Mouse (Mus musculus): ENCODE measurements around the gene Zfp287. TPM values are rescaled to one million over a fixed set of nuclear protein-coding genes. Genes with fewer than 3 reads are reported as not detected.

Zfp287 gene
- total RNA-seq, 4 experiments from 2014 or later = 17.2 to 19.2 (median 17.9) TPM

DNA sequence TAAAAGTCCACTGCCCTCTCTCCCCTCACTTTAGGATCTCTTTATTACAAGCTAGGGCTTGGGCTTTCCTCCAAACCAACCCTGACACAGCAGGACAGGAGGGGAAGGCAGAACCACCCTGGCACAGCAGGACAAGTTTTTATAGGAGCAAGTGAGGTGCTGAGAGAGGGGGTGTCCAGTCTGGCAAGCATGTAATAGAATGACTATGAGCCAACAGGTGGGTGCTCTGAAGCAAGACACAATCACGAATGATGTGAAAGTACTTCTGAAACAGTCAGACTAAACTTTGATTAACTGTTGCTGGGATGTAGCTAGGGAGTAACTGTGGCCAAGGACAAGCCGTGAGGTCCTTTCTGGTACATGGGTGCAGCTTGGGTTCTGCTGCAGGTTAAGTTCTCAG, 25.6 kb downstream of the Zfp287 start:
- no peak for DNase-seq (ENCODE audit: low spot score in 2 of 2)

DNA sequence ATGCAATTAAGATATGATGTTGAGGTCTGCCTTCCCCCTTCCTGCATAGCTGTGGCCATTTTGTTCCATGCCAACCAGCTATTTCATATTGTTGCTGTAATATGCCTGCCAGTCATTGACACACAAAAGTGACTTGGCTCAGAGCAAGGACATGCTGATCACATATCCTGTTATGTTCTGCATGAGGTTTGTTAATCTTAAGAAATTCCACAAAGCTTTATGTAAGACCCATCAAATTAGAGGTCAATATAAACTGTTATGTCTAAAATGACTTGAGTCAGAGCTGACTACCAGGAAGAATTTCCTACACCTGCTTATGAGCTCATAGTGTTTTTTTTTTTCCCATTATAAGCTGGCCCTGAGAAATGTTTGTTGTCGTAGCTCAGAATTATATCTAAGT, 30.5 kb downstream of the Zfp287 start:
- DNase-seq (ENCODE audit: low spot score in 2 of 2) = no peak

- no peak for DNase-seq (ENCODE audit: low spot score in 2 of 2)
These were observed 32.0 kb downstream of the Zfp287 start for GRCm38 (mm10) chr11:62699749-62700148.

- no peak for DNase-seq (ENCODE audit: low spot score in 2 of 2)
These were observed 36.6 kb downstream of the Zfp287 start for GRCm38 (mm10) chr11:62695126-62695525.

DNA sequence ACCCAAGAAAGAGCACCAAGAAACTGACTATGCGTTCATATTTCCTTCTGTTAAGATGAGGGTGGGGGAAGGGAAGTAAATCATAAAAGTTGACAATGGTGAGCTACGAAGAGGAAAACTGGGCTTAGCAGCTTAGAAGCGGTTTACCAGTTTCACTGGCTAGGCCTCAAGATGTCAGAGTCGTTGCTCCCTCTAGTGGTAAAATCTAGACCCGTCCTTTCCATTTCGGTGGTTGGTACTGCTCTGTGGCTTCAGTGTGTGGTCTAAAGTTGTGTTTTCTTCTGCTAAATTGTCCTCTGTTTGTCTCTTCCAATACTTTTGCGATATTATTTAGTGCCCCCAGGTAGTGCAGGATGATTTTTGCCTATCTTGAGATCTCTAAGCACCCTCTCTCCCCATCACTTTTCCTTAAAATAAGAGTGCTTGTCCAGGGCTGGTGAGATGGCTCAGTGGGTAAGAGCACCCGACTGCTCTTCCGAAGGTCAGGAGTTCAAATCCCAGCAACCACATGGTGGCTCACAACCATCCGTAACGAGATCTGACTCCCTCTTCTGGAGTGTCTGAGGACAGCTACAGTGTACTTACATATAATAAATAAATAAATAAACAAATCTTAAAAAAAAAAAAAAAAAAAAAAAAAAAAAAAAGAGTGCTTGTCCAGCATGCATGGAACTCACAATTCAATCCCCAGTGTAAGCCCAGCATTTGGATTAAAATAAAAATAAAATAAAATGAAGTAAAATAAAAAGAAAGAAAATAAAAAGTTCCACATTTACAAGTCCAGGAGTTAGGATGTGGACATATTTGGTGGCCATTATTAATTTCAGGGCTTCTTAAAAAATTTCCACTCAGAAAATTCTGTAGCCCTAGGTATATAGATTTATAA, 38.2 kb downstream of the Zfp287 start:
- DNase-seq (ENCODE audit: low spot score in 2 of 2) = no peak

DNA sequence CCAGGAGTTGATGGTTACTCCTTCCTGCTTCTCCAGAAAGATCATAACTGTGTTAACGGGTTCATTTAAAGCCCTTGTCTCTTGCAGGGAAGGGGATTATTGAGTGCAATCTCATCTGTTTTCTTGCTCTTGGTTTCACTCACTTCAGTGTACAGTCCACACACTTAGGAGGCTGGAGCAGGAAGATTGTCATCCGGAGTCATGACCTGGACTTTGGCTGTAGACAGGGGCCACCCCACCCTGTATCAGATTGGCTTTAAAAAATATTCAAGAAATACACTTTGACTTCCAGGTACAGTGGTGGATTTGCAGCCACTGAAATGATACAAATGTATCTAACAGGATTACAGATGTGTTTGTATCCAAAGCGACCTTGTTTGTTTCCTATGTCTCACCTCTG, 40.1 kb downstream of the Zfp287 start:
- no peak for DNase-seq (ENCODE audit: low spot score in 2 of 2)

DNA sequence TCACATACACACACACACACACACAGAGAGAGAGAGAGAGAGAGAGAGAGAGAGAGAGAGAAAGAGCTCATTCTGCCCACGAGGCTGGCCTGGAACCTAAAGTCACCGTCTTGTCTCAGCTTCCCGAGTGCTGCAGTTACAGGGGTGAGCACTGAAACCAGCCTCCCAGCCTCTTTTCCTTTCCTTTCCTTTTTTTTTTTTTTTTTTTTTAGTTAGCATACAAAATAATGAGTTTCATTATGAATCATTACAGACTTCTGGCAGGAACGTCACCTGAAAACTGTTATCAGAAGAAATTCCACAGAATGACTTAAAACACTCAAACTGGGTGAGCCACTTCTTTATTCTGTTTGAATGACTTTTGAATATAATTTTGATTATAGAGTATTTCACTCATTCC, 51.8 kb downstream of the Zfp287 start:
- no peak for DNase-seq (ENCODE audit: low spot score in 2 of 2)

- DNase-seq (ENCODE audit: low spot score in 2 of 2) = no peak
These were observed 52.8 kb downstream of the Zfp287 start for GRCm38 (mm10) chr11:62678778-62679354.

- no peak for DNase-seq (ENCODE audit: low spot score in 2 of 2)
These were observed 55.5 kb downstream of the Zfp287 start for GRCm38 (mm10) chr11:62676290-62676596.

GRCm38 (mm10) chr11:62675480-62676289, 56.0 kb downstream of the Zfp287 start:
- peak; percentile 26 to 58 for DNase-seq (ENCODE audit: low spot score in 2 of 2)

- no peak for DNase-seq (ENCODE audit: low spot score in 2 of 2)
These were observed 61.7 kb downstream of the Zfp287 start for GRCm38 (mm10) chr11:62670006-62670405.

DNA sequence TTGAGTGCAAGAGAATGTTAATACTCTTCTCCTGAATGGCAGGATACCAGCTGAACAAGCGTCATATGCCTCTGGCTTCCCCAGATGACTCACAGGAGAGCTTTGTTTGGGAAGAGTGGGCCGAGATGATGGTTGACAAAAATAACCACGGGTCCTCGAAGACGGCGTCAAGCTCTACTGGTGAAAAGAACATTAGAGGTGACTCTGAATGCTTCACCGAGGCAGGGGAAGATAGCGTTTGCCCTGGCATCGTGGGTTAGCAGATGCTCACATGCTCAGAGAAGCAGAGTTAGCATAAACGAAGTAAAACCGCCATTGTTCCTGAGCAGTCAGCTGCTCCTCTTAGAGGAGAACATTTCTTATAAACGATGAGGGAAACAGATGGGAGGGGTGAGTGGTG, 62.2 kb downstream of the Zfp287 start:
- DNase-seq (ENCODE audit: low spot score in 2 of 2) = peak; percentile 46 to 85

GRCm38 (mm10) chr11:62668986-62669385, 62.7 kb downstream of the Zfp287 start:
- DNase-seq (ENCODE audit: low spot score in 2 of 2) = no peak

DNA sequence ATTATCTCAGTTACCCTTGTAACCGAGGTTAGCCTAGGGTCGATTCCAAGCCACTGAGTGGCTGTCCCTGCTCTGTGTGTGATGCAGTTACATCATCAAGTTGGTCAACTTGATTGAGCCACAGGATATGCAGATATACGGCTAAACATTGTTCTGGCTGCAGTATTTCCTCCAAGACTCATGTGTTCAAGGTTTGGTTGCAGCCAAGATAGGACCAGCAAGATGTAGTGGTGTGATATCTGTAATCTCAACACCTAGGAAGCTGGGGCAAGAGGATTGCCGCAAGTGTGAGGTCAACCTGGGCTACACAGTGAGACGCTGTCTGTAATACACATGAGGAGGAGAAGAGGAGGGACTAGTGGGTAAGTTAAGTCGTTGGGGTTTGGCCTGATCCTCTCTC, 67.5 kb downstream of the Zfp287 start:
- no peak for DNase-seq (ENCODE audit: low spot score in 2 of 2)

DNA sequence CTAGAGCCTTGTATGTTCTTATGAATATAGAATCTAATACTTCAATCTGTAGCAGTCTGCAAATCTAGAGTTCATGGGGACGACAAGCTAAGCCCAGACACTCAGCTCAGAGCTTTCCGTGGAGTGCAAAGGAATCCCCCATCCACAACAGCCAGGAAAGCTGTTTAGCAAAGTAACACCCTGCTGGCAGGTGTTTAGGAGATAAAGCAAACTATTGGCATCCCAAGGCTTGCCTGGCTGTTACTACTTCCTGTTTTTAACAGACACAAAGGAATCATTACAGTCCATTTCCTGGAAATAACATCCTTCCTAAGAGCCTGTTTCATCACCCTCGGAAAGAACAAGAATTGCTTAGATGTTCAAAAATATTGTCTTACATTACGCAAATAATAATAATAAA, 70.8 kb downstream of the Zfp287 start:
- no peak for DNase-seq (ENCODE audit: low spot score in 2 of 2)

DNA sequence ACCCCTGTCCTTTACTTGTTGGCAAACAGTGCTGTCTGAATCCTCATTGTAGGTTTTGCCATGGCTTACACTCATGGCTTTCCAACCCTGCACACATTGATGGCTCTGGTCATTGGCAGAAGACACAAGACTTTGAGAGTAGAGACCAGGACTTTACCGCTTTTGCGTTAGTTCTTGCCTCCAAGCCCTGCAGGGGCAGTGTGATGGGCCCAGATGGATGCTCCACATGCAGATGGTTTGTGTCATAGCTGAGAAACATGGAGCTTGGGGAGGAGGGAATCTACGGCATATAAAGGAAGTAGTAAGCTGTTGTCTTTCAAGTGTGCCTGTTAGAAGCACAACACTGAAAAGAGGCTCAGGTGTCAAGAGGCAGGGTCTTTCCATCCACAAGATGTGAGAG, 79.6 kb downstream of the Zfp287 start:
- DNase-seq (ENCODE audit: low spot score in 2 of 2) = no peak

DNA sequence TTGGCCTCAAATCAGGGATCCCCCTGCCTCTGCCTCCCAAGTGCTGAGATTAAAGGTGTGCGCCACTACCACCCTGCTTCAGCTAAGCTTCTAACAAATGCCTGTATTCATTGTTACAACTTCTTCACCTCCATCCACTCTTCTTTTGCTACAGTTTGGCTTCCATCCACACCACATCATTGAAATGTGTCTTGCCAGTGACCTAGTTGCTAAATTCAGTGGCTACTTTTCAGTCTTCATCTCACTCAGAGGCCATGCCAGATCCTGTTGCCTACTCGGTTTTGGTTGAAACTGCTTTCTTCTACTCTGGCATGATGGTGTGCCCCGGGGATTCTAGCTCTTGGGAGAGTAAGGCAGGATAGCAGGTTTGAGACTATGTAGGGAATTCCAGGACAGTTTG, 80.1 kb downstream of the Zfp287 start:
- no peak for DNase-seq (ENCODE audit: low spot score in 2 of 2)

Other genes with a start within 250 kb of the Zfp287 start
- 10 to 100 TPM; 29.2 to 35.6 (median 31.8) TPM for gene Cenpv, start 192.6 kb downstream of the Zfp287 start, total RNA-seq (2022)
- 1,000 to 10,000 TPM; 1,765 to 1,972 (median 1,844) TPM for gene Ubb, start 180.7 kb downstream of the Zfp287 start, total RNA-seq (2022)
- 10 to 100 TPM; 17.9 to 20.2 (median 19.3) TPM for gene Trpv2, start 157.4 kb downstream of the Zfp287 start, total RNA-seq (2022)
- gene Lrrc75a, start 83.4 kb downstream of the Zfp287 start, total RNA-seq (2022) = 10 to 100 TPM; 18.8 to 21.2 (median 19.8) TPM
- gene Mmgt2, start 83.2 kb downstream of the Zfp287 start, total RNA-seq (2022) = 10 to 100 TPM; 21.5 to 34.3 (median 25.6) TPM
- gene Gm10428, start 21.2 kb upstream of the Zfp287 start, total RNA-seq (2022) = not detected
- 10 to 100 TPM; 18.2 to 27.5 (median 25.2) TPM for gene Zfp286, start 57.6 kb upstream of the Zfp287 start, total RNA-seq (2022)
- gene Trim16, start 88.3 kb upstream of the Zfp287 start, total RNA-seq (2022) = 1 to 10 TPM; 1.4 to 1.7 (median 1.5) TPM
- 1 to 10 TPM in 2 of 4 experiments, under 1 TPM in 2; 0.63 to 2.2 (median 1.0) TPM for gene Fbxw10, start 115.2 kb upstream of the Zfp287 start, total RNA-seq (2022)
- 10 to 100 TPM; 29.9 to 35.5 (median 30.9) TPM for gene Tvp23b, start 147.6 kb upstream of the Zfp287 start, total RNA-seq (2022)
- gene Cdrt4, start 219.3 kb upstream of the Zfp287 start, total RNA-seq (2022) = not detected